Mouse (Mus musculus) CD4-positive naive resting alpha-beta T cell, adult 76 days (primary cell): ENCODE measurements around the gene Il27. TPM values are rescaled to one million over a fixed set of nuclear protein-coding genes. Genes with fewer than 3 reads are reported as not detected.

Experiments
- total RNA-seq: library from RNA; stranded (reverse); gene quantifications from one replicate; pipeline ENCODE4 v1.2.4, GENCODE M21; 2023

The Il27 gene
- not detected for total RNA-seq

DNA sequence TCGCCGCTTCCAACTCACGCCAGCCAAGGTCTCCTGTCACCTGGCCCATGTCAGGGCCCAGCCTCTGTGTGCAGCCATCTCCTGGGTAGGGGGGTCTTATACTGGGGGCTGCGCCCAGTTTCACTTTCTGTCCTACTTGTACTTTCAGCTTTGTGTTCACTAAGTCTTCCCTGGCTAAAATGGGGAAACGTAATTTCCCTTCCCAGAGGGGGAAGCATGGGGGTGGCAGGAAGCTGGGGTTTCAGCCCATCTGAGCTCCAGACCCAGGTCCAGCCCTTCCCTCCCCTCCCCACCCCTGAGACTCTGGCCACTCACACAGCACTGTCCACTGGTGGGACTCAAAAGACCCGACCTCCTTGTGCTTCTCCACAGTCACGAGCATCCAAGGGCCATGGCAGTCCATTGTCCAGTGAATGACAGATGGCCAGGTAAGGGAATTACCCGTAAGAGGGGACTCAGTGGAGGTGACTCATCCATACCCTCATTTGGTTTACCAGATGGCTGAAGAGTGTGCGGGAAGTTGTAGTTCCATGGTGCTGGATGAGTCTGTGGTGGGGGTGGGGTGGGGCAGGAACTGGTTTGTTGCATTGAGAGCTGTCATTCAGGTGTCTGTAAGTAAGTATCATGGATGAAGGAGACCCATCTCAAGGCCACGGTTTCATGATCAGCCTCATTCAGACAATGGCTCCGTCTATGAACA lies at the start of gene Il27:
Il27 (minus strand) TSS at position 80 of the 700 bp plus-strand sequence.

DNA sequence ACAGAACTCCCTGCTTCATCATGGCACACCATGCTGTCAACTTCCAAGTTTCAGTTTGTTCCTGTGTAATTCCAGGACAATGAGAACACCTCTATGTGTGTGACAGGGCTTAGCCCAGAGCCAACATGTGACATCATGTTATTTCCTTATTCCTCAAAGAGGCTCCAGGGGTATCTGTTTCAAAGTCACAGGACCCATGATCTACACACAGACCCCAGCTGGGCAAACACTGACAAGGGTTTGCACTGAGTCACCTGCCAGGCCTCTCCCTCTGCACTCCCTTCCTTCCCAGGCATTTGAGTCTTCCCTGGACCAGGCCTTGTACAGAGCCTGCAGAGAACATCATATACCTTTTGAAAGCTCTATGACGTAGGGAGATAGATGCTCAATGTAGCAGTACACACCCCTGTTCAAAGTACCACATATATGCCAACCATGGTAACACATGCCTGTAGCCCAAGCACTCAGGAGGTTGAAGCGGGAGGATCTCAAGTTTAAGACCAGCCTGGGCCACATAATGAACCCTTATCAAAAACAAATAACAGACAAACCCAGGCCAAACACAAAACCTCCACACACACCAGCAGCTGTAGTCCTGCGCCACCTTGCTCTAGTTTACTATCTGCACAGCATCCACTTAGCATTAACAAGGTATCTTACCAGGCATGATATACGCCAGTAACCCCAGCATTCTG lies 36.2 kb upstream of the Il27 start, which contains the start of gene Nupr1:
Nupr1 (minus strand) TSS at position 38 of the 695 bp plus-strand sequence.

DNA sequence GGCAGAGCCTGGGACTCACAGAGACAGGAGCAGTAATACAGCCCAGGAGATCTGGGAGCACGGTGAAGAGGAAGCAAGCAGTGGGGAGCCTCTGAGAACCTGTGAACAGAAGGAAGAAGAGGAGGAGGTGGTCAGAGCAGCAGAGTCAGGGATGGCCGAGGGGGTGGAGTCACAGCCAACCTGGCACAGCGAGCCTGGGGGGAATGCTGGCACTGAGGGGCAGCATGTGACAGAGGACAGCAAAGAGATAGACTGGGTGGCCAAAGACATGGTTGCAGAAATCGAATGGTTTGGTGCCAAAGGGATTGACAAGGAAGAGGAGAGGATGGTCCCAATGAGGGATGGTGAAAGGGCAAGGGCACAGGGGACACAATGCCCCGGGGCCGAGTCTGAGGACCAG lies 9.0 kb downstream of the Il27 start, which contains the start of gene Cln3:
Cln3 (minus strand) TSS at position 101 of the 400 bp plus-strand sequence.

DNA sequence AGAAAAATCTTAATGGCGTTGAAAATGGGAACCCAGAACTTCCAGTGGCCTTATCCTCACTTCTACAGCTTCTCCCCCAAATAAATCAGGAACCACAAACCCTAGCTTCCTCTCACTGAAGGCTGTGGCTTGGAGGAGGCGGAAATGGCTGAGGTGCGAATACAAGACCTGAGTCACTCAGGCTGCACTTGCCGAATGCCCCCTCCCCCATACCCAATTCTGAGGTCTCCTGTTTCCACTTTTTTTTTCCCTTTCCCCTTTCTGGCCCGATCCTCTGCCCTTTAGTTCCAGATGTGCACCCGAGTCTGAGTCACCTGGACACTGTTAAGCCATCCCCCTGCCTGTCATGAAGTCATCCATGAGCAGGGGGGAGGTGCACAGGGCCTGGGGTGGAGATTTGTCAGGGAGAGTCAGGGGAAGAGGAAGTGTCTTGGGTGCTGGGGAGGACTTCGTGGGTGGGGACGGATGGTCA lies 10.2 kb downstream of the Il27 start, which contains the start of gene Apobr:
Apobr (plus strand) TSS at position 437 of the 472 bp plus-strand sequence.

DNA sequence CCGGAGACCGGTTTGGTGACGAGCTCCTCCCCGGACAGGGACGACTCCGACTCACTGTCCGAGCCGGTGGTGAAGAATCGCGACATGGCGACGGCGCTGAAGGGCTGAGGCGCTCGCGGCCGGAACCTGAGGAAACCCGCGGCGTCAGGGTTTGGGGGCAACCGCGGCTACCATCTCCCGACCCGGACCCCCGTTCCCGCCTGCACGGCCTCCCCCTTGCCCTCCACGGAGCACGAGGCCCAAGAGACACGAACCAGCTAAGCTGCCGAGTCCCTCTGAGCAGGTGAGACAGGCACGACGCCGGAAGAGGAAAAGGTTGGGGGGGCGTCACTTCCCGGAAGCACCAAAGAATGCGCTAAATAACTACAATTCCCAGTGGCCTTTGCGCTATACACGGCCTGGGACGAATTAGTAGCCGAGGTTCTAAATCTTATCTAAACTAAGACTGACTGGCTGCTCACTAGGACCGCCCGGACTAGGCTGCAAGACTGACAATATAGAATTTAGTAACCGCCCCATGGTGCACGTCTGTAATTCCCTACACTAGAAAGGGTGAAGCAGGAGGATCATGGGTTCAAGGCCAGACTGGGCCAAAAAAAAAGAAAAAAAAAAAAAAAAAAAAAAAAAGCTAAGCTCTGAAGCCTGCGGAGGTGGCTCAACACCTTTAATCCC lies 28.5 kb downstream of the Il27 start, which contains the start of gene Eif3c:
Eif3c (minus strand) TSS at position 318 of the 672 bp plus-strand sequence.

Other genes with a start within 250 kb of the Il27 start
- 637 TPM for gene Lat, start 225.4 kb downstream of the Il27 start, total RNA-seq
- gene Spns1, start 217.5 kb downstream of the Il27 start, total RNA-seq = 56.5 TPM
- 17.0 TPM for gene Nfatc2ip, start 198.2 kb downstream of the Il27 start, total RNA-seq
- 69.0 TPM for gene Cd19, start 180.1 kb downstream of the Il27 start, total RNA-seq
- 44.7 TPM for gene Rabep2, start 166.2 kb downstream of the Il27 start, total RNA-seq
- gene Atp2a1, start 131.8 kb downstream of the Il27 start, total RNA-seq = 1.1 TPM
- 78.7 TPM for gene Sh2b1, start 119.5 kb downstream of the Il27 start, total RNA-seq
- 39.3 TPM for gene Tufm, start 107.6 kb downstream of the Il27 start, total RNA-seq
- gene Atxn2l, start 91.5 kb downstream of the Il27 start, total RNA-seq = 217 TPM
- 106 TPM for gene Eif3c, start 28.5 kb downstream of the Il27 start, total RNA-seq
- 4.6 TPM for gene Apobr, start 10.0 kb downstream of the Il27 start, total RNA-seq
- gene Cln3, start 9.1 kb downstream of the Il27 start, total RNA-seq = 90.5 TPM
- gene Nupr1, start 35.9 kb upstream of the Il27 start, total RNA-seq = not detected
- 58.8 TPM for gene Sgf29, start 54.4 kb upstream of the Il27 start, total RNA-seq
- gene Sult1a1, start 81.5 kb upstream of the Il27 start, total RNA-seq = 0.59 TPM
- gene Bola2, start 100.5 kb upstream of the Il27 start, total RNA-seq = 127 TPM
- gene Slx1b, start 100.8 kb upstream of the Il27 start, total RNA-seq = 6.8 TPM
- 1,152 TPM for gene Coro1a, start 112.8 kb upstream of the Il27 start, total RNA-seq
- 29.3 TPM for gene Mapk3, start 164.7 kb upstream of the Il27 start, total RNA-seq
- 2.6 TPM for gene Gdpd3, start 171.4 kb upstream of the Il27 start, total RNA-seq
- 256 TPM for gene Ypel3, start 182.0 kb upstream of the Il27 start, total RNA-seq
- gene Tbx6, start 186.5 kb upstream of the Il27 start, total RNA-seq = 8.0 TPM
- gene Ppp4c, start 197.6 kb upstream of the Il27 start, total RNA-seq = 239 TPM
- gene Fam57b, start 202.7 kb upstream of the Il27 start, total RNA-seq = not detected
- not detected for gene 4930451I11Rik, start 236.7 kb upstream of the Il27 start, total RNA-seq